Mouse (Mus musculus): ENCODE measurements around the gene Fzd2.

DNA sequence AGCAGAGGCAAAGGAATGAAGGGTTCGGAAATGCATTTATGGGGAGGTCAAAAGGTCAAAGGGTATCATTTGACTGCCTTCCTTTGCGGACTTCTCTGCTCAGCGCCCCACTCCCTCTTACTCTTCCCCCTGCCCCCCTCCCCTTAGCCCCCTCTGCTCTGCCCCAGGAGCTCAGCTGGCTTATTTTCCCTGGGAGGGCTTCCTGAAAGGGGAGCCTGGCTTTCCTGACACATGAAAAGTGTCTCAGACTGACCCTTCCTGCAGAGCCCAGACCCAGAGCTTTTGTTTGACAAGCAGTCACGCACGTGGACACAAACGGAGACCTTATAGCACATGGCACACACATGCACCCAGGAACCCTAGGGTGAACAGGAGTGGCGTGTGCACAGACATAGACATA lies 26.5 kb downstream of the Fzd2 start:
- TF ChIP-seq CTCF (IDR thresholded peaks at IDR 0.05; ENCODE audit: low read depth) = no peak
- no peak for TF ChIP-seq EP300 (IDR thresholded peaks at IDR 0.05; ENCODE audit: low read depth)

Data from liver, embryonic 14.5 days (tissue).